Mouse (Mus musculus): ENCODE measurements around the gene Atp13a3. TPM values are rescaled to one million over a fixed set of nuclear protein-coding genes. Genes with fewer than 3 reads are reported as not detected.
A peak's percentile ranks its signal among the peaks of the same experiment; 100 is the strongest.
"Not testable (repeated sequence)": the region's sequence is repeated elsewhere in the genome, so short reads cannot be mapped to it uniquely, and the experiment has no call there.

The Atp13a3 gene
- total RNA-seq, 2 experiments from 2014 or later: 71.3 to 73.7 TPM

DNA sequence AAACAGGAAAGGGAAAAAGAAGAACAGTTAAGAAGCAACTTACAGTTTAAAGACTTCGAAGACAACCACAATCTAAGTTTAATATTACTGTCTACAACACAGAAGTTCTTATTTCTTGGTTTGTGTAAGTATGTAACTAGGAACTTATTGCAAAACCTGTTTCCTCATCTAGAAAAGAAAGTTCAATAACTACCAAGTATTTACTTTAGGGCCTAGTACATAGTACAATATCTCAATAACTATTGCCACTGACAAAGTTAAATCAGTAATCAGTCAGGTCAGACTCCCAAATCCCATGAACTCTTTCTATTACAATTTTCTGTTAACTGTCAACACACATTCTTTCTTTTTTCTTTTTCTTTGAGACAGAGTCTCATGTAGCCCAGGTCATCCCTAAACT lies 20.2 kb downstream of the Atp13a3 start:
- intact Hi-C loops (cut with DNase I): no loop called here
- Histone ChIP-seq H3K4me3 (no peak overlapping the region), H3K27ac (no peak overlapping the region)
- no peak for TF ChIP-seq CTCF (IDR thresholded peaks at IDR 0.05)
- DNase-seq (ENCODE audit: extremely low spot score in 1 of 2, low spot score in 2 of 2): no peak

DNA sequence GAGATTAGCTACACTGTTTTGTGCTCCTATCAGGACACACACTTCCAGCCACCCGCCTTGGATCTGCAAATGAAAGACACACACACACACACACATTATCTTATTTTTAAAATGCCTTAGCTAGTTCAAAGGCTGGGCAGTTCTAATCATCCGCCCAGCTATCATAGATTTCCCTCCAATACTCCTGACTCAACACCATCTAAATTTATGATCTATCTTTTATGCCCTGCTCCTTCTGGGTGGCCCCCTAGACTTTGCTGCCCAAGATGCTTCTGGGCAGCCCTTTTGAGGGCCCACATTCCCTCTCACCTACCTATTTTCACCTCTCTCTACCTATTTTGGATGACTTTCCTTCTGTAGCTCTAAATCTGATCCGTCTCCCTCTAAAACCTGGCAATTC lies 29.5 kb downstream of the Atp13a3 start:
- DNase-seq (ENCODE audit: extremely low spot score in 1 of 2, low spot score in 2 of 2): no peak
- intact Hi-C loops (cut with DNase I): loop anchor here (5.0 kb wide), 1 partner anchor 696 kb away; no protein-coding TSS in a partner anchor
- TF ChIP-seq CTCF (IDR thresholded peaks at IDR 0.05): no peak

DNA sequence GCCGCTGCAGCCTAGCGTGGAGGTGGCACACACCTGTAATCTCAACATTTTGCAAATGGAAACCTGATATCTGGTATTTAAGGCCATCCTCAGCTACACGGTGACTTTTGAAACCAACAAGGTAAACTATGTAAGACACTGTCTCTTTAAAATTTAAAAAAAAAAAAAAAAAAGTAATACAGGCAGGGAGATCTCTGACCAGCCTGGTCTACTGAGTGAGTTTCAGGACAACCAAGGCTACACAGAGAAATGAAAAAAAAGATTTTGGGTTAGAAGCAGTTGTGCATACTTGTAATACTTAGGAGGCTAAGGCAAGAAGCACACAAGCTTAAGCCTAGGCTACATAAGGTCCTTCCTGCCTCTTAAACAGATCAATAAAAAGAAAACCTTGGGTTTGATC lies 30.8 kb downstream of the Atp13a3 start:
- TF ChIP-seq CTCF (IDR thresholded peaks at IDR 0.05): no peak
- DNase-seq (ENCODE audit: extremely low spot score in 1 of 2, low spot score in 2 of 2): no peak
- intact Hi-C loops (cut with DNase I): loop anchor here (1.0 to 5.0 kb wide), 2 partner anchors 129 to 697 kb away; no protein-coding TSS in a partner anchor
- H3K27ac ChIP-seq: no peak overlapping the region
- H3K4me3 ChIP-seq: no peak overlapping the region

More for the DNA sequence above, 29.5 kb downstream of the Atp13a3 start:
- H3K27ac ChIP-seq: no peak overlapping the region
- H3K4me3 ChIP-seq: no peak overlapping the region

DNA sequence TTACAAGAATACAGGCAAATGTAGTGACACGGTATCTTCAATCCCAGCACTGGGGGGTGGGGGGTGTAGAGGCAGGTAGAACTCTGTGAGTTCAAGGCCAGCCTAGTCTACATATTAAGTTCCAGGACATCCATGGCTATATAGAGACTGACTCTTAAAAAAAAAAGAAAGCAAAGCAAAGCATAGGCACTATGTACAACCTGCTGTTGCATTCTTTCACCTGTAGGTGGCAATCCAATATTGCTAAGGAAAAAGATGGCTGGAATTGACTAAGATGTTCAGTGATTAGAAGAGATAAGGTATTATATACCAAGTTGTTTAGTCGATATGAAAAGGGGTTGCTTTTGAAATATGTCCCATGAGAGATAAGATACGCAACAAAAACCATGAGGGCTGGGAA lies 31.5 kb downstream of the Atp13a3 start:
- peak; percentile 87 for TF ChIP-seq CTCF (IDR thresholded peaks at IDR 0.05)
- H3K4me3 ChIP-seq: no peak overlapping the region
- DNase-seq (ENCODE audit: extremely low spot score in 1 of 2, low spot score in 2 of 2): peak in 1 of 2 experiments; percentile 14
- H3K27ac ChIP-seq: no peak overlapping the region
- intact Hi-C loops (cut with DNase I): loop anchor here (1.0 kb wide), 1 partner anchor 130 kb away; no protein-coding TSS in a partner anchor

DNA sequence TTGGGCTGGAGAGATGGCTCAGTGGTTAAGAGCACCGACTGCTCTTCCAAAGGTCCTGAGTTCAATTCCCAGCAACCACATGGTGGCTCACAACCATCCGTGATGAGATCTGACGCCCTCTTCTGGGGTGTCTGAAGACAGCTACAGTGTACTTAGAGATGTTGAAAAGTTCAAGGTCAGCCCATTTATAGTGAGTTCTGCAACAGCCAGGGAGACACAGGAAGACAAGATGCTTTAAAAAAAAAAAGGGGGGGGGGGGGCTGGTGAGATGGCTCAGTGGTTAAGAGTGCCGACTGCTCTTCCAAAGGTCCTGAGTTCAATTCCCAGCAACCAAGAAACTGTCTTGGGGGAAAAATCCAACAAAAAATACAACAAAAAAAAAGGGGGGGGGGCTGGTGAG lies 32.5 kb downstream of the Atp13a3 start:
- DNase-seq (ENCODE audit: extremely low spot score in 1 of 2, low spot score in 2 of 2); H3K27ac ChIP-seq; intact Hi-C loops (cut with DNase I); H3K4me3 ChIP-seq: not testable (repeated sequence)

DNA sequence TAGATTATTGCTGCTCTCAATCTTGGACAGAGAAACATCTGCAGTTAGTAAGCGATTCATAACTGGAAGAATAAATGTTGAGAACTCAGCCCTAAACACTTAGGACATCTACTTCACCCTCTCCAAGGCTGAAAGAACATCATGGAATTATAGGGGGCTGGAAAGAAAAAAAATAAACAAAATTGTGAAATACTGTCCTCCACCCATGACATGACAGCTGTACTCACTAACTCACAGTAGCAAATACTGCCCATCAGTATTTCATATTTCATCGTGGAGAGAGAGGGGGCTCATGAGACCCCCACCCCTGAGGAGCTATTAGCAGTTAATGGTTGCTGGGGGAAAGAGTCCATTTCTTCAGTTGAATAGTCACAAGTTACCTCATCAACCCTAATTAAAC lies 38.4 kb downstream of the Atp13a3 start:
- DNase-seq (ENCODE audit: extremely low spot score in 1 of 2, low spot score in 2 of 2): no peak
- Histone ChIP-seq H3K4me3 (no peak overlapping the region), H3K27ac (no peak overlapping the region)
- no peak for TF ChIP-seq CTCF (IDR thresholded peaks at IDR 0.05)
- intact Hi-C loops (cut with DNase I): no loop called here

DNA sequence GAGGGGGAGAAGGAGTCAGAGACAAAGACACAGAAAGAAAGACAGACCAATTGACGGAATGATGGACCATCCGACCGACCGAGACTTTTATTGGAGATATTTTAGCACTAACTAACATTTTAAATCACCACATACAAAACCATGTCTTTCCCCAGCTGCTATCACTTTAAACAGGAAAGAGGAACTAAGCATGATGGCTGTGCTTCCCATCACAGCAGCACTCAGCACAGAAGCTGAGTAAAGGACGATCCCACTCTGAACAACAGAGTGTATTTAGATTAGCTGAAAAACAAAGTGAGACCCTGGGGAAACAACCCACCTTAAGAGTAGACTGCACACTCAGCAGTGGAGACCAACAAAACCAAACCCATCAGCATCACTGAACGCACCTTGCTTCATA lies 41.2 kb downstream of the Atp13a3 start:
- TF ChIP-seq CTCF (IDR thresholded peaks at IDR 0.05): no peak
- no peak overlapping the region for H3K4me3 ChIP-seq
- H3K27ac ChIP-seq: no peak overlapping the region
- intact Hi-C loops (cut with DNase I): no loop called here
- no peak for DNase-seq (ENCODE audit: extremely low spot score in 1 of 2, low spot score in 2 of 2)

DNA sequence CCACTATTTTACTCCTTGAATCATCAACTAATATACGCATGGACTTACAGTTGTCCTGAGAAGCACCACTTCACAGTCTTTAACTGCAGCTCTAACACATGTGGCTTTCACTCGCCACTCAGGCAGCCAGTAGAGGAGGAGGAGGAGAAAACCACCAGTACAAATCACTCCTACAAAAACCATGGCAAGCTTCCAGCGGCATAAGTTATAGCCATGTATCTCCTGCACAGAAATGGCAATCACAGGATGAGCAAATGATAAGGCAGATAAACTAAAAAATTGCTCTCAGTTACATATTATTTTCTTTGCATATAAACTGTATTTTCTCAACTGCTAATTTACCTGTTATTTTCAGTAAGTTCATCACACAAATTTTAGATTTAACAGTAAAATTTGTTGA lies 43.2 kb downstream of the Atp13a3 start:
- TF ChIP-seq CTCF (IDR thresholded peaks at IDR 0.05): no peak
- intact Hi-C loops (cut with DNase I): no loop called here
- DNase-seq (ENCODE audit: extremely low spot score in 1 of 2, low spot score in 2 of 2): no peak
- Histone ChIP-seq H3K27ac (no peak overlapping the region), H3K4me3 (no peak overlapping the region)

DNA sequence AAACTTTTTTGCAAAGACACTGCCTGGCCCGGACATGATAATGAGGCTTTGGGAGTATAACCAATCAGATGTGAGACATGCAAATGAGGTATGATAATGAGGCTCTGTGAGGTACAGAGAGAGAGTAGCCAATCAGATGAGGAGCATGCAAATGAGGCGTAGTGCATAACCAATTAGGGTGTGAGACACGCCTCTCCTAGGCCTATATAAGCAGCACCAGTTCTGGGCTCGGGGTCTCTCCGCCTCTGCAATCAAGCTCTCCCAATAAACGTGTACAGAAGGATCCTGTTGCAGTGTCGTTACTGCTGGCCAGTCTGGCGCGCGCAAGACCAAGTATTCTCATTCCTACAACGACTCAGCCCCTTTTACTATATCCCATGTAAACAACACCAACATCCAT lies 52.3 kb downstream of the Atp13a3 start:
- DNase-seq (ENCODE audit: extremely low spot score in 1 of 2, low spot score in 2 of 2); H3K4me3 ChIP-seq; intact Hi-C loops (cut with DNase I); H3K27ac ChIP-seq: not testable (repeated sequence)

DNA sequence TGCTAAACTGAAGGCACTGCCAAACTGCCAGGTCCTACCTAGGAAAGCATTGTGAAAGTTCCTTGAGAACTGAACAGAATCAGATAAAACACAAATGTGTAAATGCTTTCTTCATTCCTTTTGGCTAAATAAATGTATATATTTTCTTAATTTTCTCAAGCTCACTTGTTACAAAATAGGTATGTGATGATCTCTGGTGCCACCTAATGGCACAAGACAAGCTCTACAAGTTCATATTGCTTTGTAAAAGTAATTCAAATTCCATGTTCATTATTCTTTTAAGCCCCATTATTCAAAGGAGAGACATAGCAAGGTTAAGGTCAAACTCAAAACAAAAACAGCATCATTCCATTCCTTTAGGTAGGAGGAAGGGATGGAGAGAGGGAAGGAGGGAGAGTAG lies 91.5 kb downstream of the Atp13a3 start:
- TF ChIP-seq CTCF (IDR thresholded peaks at IDR 0.05): peak; percentile 75
- intact Hi-C loops (cut with DNase I): loop anchor here (1.0 to 10.0 kb wide), 2 partner anchors 62 to 689 kb away; no protein-coding TSS in a partner anchor
- no peak overlapping the region for H3K27ac ChIP-seq
- no peak for DNase-seq (ENCODE audit: extremely low spot score in 1 of 2, low spot score in 2 of 2)
- no peak overlapping the region for H3K4me3 ChIP-seq

DNA sequence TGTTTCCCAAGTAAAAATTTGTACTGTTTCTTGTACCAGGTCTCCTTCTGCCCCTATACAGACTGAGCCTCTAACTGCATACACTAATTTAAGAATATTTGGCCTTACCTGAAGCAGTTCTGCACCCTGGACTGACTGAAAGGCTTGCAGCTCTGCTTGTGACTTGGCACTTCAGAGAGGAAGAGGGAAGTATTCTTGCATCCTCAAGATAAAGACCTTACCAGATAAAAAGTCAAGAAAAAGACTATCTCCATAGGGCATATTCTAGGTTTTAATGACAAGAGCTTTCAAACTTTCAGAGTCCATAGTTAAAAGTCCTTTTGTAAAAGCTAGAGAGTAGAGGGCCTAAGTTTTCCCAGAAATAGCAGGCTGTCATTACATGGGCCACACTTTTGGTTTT lies 95.1 kb downstream of the Atp13a3 start, which contains the start of gene Gp5:
Gene Gp5 (minus strand): TSS at position 133 of the 400 bp plus-strand sequence.
- no peak within 1 kb of the TSS; the same call in 1 of the 2 replicates for H3K27ac ChIP-seq
- H3K4me3 ChIP-seq: peak within 1 kb of the TSS; percentile 67
- no peak for TF ChIP-seq CTCF (IDR thresholded peaks at IDR 0.05)
- no peak for DNase-seq (ENCODE audit: extremely low spot score in 1 of 2, low spot score in 2 of 2)
- intact Hi-C loops (cut with DNase I): loop anchor here (10.0 kb wide), 1 partner anchor 686 kb away; no protein-coding TSS in a partner anchor

DNA sequence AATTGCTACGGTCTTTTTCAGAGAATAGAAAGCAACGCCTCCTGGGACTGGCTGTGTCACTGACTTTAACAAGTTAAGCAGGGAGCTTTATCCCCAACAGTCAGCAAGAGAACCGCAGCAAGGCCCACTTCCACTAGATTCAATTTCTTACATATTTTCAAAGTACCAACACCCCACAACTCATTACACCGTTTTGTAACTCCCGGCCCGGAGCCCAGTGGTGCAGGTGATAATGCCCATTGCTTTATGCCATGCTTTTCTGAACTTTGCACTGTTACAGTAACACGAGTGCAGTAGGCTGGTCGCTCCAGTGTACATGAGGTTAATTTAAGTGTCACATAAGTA lies 95.6 kb downstream of the Atp13a3 start:
- Histone ChIP-seq H3K27ac (no peak overlapping the region), H3K4me3 (no peak overlapping the region)
- DNase-seq (ENCODE audit: extremely low spot score in 1 of 2, low spot score in 2 of 2): no peak
- TF ChIP-seq CTCF (IDR thresholded peaks at IDR 0.05): no peak
- intact Hi-C loops (cut with DNase I): loop anchor here (10.0 kb wide), 1 partner anchor 685 kb away; no protein-coding TSS in a partner anchor

Data from left cerebral cortex, adult 2 months (tissue).